Mouse (Mus musculus): ENCODE results near the gene Olfr492. TPM values are rescaled to one million over a fixed set of nuclear protein-coding genes. Genes with fewer than 3 reads are reported as not detected.

Olfr492 gene
- not detected for polyA plus RNA-seq (2017; shearing (Covaris generic))

GRCm38 (mm10) chr7:108323574-108323973, at the start of gene Olfr492:
Gene Olfr492, minus strand, starts transcription at chr7:108323674.

GRCm38 (mm10) chr7:108365035-108365434, 41.6 kb upstream of the Olfr492 start, which contains the start of gene Olfr494:
Gene Olfr494, plus strand, starts transcription at chr7:108365335.

GRCm38 (mm10) chr7:108346879-108347278, 23.4 kb upstream of the Olfr492 start, which contains the start of gene Olfr493:
Gene Olfr493, minus strand, starts transcription at chr7:108346979.

GRCm38 (mm10) chr7:108313151-108313550, 10.3 kb downstream of the Olfr492 start, which contains the start of gene Olfr491:
Gene Olfr491, plus strand, starts transcription at chr7:108313451.

GRCm38 (mm10) chr7:108288834-108289233, 34.6 kb downstream of the Olfr492 start, which contains the start of gene Olfr490:
Gene Olfr490, minus strand, starts transcription at chr7:108288934.

Other genes starting within 250 kb of the Olfr492 start
- not detected for gene Olfr481, start 243.8 kb downstream of the Olfr492 start, polyA plus RNA-seq (2017; shearing (Covaris generic))
- gene Olfr482, start 226.1 kb downstream of the Olfr492 start, polyA plus RNA-seq (2017; shearing (Covaris generic)), result not detected
- gene Olfr483, start 222.8 kb downstream of the Olfr492 start, polyA plus RNA-seq (2017; shearing (Covaris generic)), result not detected
- not detected for gene Olfr484, start 196.2 kb downstream of the Olfr492 start, polyA plus RNA-seq (2017; shearing (Covaris generic))
- not detected for gene Olfr485, start 163.8 kb downstream of the Olfr492 start, polyA plus RNA-seq (2017; shearing (Covaris generic))
- gene Olfr486, start 150.9 kb downstream of the Olfr492 start, polyA plus RNA-seq (2017; shearing (Covaris generic)), result not detected
- gene Olfr487, start 109.0 kb downstream of the Olfr492 start, polyA plus RNA-seq (2017; shearing (Covaris generic)), result not detected
- not detected for gene Olfr488, start 65.3 kb downstream of the Olfr492 start, polyA plus RNA-seq (2017; shearing (Covaris generic))
- 0.50 TPM for gene Olfr490, start 34.7 kb downstream of the Olfr492 start, polyA plus RNA-seq (2017; shearing (Covaris generic))
- not detected for gene Olfr491, start 10.2 kb downstream of the Olfr492 start, polyA plus RNA-seq (2017; shearing (Covaris generic))
- not detected for gene Olfr493, start 23.3 kb upstream of the Olfr492 start, polyA plus RNA-seq (2017; shearing (Covaris generic))
- not detected for gene Olfr494, start 41.7 kb upstream of the Olfr492 start, polyA plus RNA-seq (2017; shearing (Covaris generic))
- gene Olfr495, start 69.5 kb upstream of the Olfr492 start, polyA plus RNA-seq (2017; shearing (Covaris generic)), result not detected
- not detected for gene Olfr497, start 96.7 kb upstream of the Olfr492 start, polyA plus RNA-seq (2017; shearing (Covaris generic))
- not detected for gene Olfr498, start 141.7 kb upstream of the Olfr492 start, polyA plus RNA-seq (2017; shearing (Covaris generic))
- gene Olfr502, start 201.4 kb upstream of the Olfr492 start, polyA plus RNA-seq (2017; shearing (Covaris generic)), result not detected
- gene Olfr503, start 220.9 kb upstream of the Olfr492 start, polyA plus RNA-seq (2017; shearing (Covaris generic)), result not detected
- gene Olfr504, start 242.1 kb upstream of the Olfr492 start, polyA plus RNA-seq (2017; shearing (Covaris generic)), result not detected

All from naive thymus-derived CD4-positive, alpha-beta T cell, adult 5 months (primary cell).